14 mouse cellular contexts compared by ENCODE assay signal in genomic region chr11:8147790-8148484, GRCm38 (mm10).
DNase-seq lines count a peak whose midpoint lies in the region; ATAC-seq lines count a peak whose summit lies in the region.
"Had no signal": no experiment of that assay in that cellular context is flagged by ENCODE, and none has a peak within 500 bp of the region (broad histone marks: within the 10 kb centered on the region; RNA-seq: fewer than 3 reads in every experiment).

No protein-coding gene starts in this region.

- H3K9ac ChIP-seq in midbrain, embryonic 15.5 days, result no peak overlapping the region
- no peak overlapping the region for H3K9ac ChIP-seq in kidney, embryonic 14.5 days (ENCODE audit: low read depth, low read length)
- H3K9ac ChIP-seq: limb, embryonic 13.5 days; lung, embryonic 15.5 days had no signal

- no peak overlapping the region for H3K4me3 ChIP-seq in midbrain, embryonic 15.5 days
- no peak overlapping the region for H3K4me3 ChIP-seq in kidney, embryonic 14.5 days (ENCODE audit: low read length)
- H3K4me3 ChIP-seq: erythroblast, embryonic 14.5 days; limb, embryonic 13.5 days; lung, embryonic 15.5 days had no signal

- H3K27ac ChIP-seq in midbrain, embryonic 15.5 days, result no peak overlapping the region
- no peak overlapping the region for H3K27ac ChIP-seq in kidney, embryonic 14.5 days (ENCODE audit: low read depth, low read length)
- H3K27ac ChIP-seq: limb, embryonic 13.5 days; lung, embryonic 15.5 days had no signal

- ATAC-seq in midbrain, embryonic 15.5 days (replicated peaks), result no peak; the same call in 1 of the 2 replicates
- no peak for ATAC-seq in kidney, embryonic 14.5 days (ENCODE audit: low FRiP score, low TSS enrichment)
- ATAC-seq: activated CD4-positive, CD25-positive, alpha-beta regulatory T cell, adult 4 months had no signal

- H3K4me2 ChIP-seq in midbrain, embryonic 15.5 days, result peak overlapping the region; percentile 15; the same call in 1 of the 2 replicates
- H3K4me2 ChIP-seq in kidney, embryonic 14.5 days (replicated peaks; ENCODE audit: low read depth, low read length), result no peak overlapping the region
- H3K4me2 ChIP-seq: lung, embryonic 15.5 days had no signal

- no peaks in the 10 kb centered on the region for H3K36me3 ChIP-seq in midbrain, embryonic 15.5 days (replicated peaks)
- H3K36me3 ChIP-seq in kidney, embryonic 14.5 days (ENCODE audit: control insufficient read depth, insufficient read depth, low read length), result no peaks in the 10 kb centered on the region
- H3K36me3 ChIP-seq: limb, embryonic 13.5 days; lung, embryonic 15.5 days had no signal

- no peaks in the 10 kb centered on the region for H3K9me3 ChIP-seq in midbrain, embryonic 15.5 days
- no peaks in the 10 kb centered on the region for H3K9me3 ChIP-seq in kidney, embryonic 14.5 days (ENCODE audit: control insufficient read depth, low read length)
- H3K9me3 ChIP-seq: limb, embryonic 13.5 days; lung, embryonic 15.5 days had no signal

- 10% methylated on average over 6 of the region's 6 CpGs for WGBS in midbrain, embryonic 15.5 days
- 83% methylated on average over 6 of the region's 6 CpGs for WGBS in kidney, embryonic 14.5 days

- peaks cover 8% of the 10 kb centered on the region; the same call in 1 of the 2 replicates for H3K27me3 ChIP-seq in midbrain, embryonic 15.5 days (replicated peaks)
- H3K27me3 ChIP-seq in kidney, embryonic 14.5 days (ENCODE audit: control insufficient read depth, insufficient read depth, low read length), result no peaks in the 10 kb centered on the region
- H3K27me3 ChIP-seq: limb, embryonic 13.5 days; lung, embryonic 15.5 days had no signal

- DNase-seq in heart, adult 11 months, result peak; percentile 82
- DNase-seq in heart, postnatal 4 days, result no peak
- peak; percentile 81 for DNase-seq in R1 (ENCODE audit: low read depth, low spot score)
- peak; percentile 17 for DNase-seq in fibroblast of lung, adult 2 months (ENCODE audit: low read depth)
- DNase-seq in urinary bladder, adult 18-20 months (ENCODE audit: low spot score in 2 of 2), result no peak
- DNase-seq in urinary bladder, postnatal 14 days (ENCODE audit: low spot score), result no peak
- DNase-seq: kidney, adult 9 months; thymus, postnatal 14 days had no signal

- peaks cover 6% of the 10 kb centered on the region; the same call in 1 of the 2 replicates for H3K4me1 ChIP-seq in midbrain, embryonic 15.5 days
- H3K4me1 ChIP-seq in kidney, embryonic 14.5 days (ENCODE audit: control insufficient read depth, insufficient read depth, low read length), result no peaks in the 10 kb centered on the region
- H3K4me1 ChIP-seq: lung, embryonic 15.5 days had no signal

Comparison
In these comparisons a context has a peak if more than half of its experiments do, and no peak if none do; other contexts are left out.
1. DNase-seq: peak in heart, adult 11 months (single experiment), R1 (single experiment) and fibroblast of lung, adult 2 months (single experiment); none in heart, postnatal 4 days (single experiment), urinary bladder, adult 18-20 months (0 of 2) and urinary bladder, postnatal 14 days (single experiment).